14 mouse cellular contexts compared by ENCODE assay signal in genomic region chr12:25242369-25242768, GRCm38 (mm10).
"Had no signal": no experiment of that assay in that cellular context is flagged by ENCODE, and none has a peak within 500 bp of the region (broad histone marks: within the 10 kb centered on the region; RNA-seq: fewer than 3 reads in every experiment).

No protein-coding gene starts in this region.

- H3K4me3 ChIP-seq: lung, embryonic 15.5 days; midbrain, embryonic 10.5 days; midbrain, embryonic 12.5 days; neural tube, embryonic 12.5 days had no signal

- H3K36me3 ChIP-seq: lung, embryonic 15.5 days; midbrain, embryonic 10.5 days; midbrain, embryonic 12.5 days; neural tube, embryonic 12.5 days had no signal

- ATAC-seq: midbrain, embryonic 16.5 days had no signal

- H3K4me1 ChIP-seq: midbrain, embryonic 12.5 days; neural tube, embryonic 12.5 days had no signal

- H3K27ac ChIP-seq: liver, embryonic 14.5 days; lung, embryonic 15.5 days; midbrain, embryonic 10.5 days; midbrain, embryonic 12.5 days; neural tube, embryonic 12.5 days had no signal

- H3K9ac ChIP-seq: liver, embryonic 14.5 days; lung, embryonic 15.5 days; midbrain, embryonic 12.5 days; neural tube, embryonic 12.5 days had no signal

- H3K27me3 ChIP-seq: lung, embryonic 15.5 days; neural tube, embryonic 12.5 days had no signal

- DNase-seq: lung, adult 18-20 months; lung, postnatal 10 days; lung, postnatal 4 days; midbrain, embryonic 14.5 days; right cerebral cortex, postnatal 14 days; thymus, adult 18-20 months; thymus, postnatal 14 days; thymus, postnatal 36 days had no signal

- H3K4me2 ChIP-seq: lung, embryonic 15.5 days; midbrain, embryonic 12.5 days; neural tube, embryonic 12.5 days had no signal

- H3K9me3 ChIP-seq: lung, embryonic 15.5 days; midbrain, embryonic 10.5 days; midbrain, embryonic 12.5 days; neural tube, embryonic 12.5 days had no signal
